Mouse (Mus musculus) liver, embryonic 11.5 days (tissue): ENCODE results near the gene Nudcd3. TPM values are rescaled to one million over a fixed set of nuclear protein-coding genes. Genes with fewer than 3 reads are reported as not detected.
"Not testable (repeated sequence)": the region's sequence is repeated elsewhere in the genome, so short reads cannot be mapped to it uniquely, and the experiment has no call there.

Source experiments
- ATAC-seq: fragments of 200-750 bp; cut with Nextera tagmentation; replicated peaks from 2 replicates; pipeline ENCODE4 v1.8.0; 2017; ENCODE audit warnings: moderate number of reproducible peaks, mild to moderate bottlenecking, moderate TSS enrichment, moderate library complexity; ENCODE audit not compliant: low FRiP score
- DNase-seq: peaks from one replicate; pipeline ENCODE4 v3.0.0-alpha.2; 2017; ENCODE audit warnings: low spot score
- H3K27ac ChIP-seq: fragments of 300-500 bp; sonication (generic); 2 replicates; pipeline ENCODE4 v1.5.1; 2014; ENCODE audit warnings: mild to moderate bottlenecking, low read depth, low read length, control low read depth
- H3K27me3 ChIP-seq: fragments of 300-500 bp; sonication (generic); replicated peaks from 2 replicates; pipeline ENCODE4 v1.6.1; 2014; ENCODE audit warnings: low read length, mixed read lengths; ENCODE audit not compliant: control insufficient read depth, insufficient read depth
- H3K36me3 ChIP-seq: fragments of 300-500 bp; sonication (generic); 2 replicates; pipeline ENCODE4 v1.6.1; 2014; ENCODE audit warnings: mild to moderate bottlenecking, low read length, moderate library complexity, mixed read lengths; ENCODE audit not compliant: control insufficient read depth, insufficient read depth
- H3K4me1 ChIP-seq: fragments of 300-500 bp; sonication (generic); replicated peaks from 2 replicates; pipeline ENCODE4 v1.6.1; 2014; ENCODE audit warnings: low read length, mixed read lengths; ENCODE audit not compliant: control insufficient read depth, insufficient read depth
- H3K4me2 ChIP-seq: fragments of 300-500 bp; sonication (generic); 2 replicates; pipeline ENCODE4 v1.6.1; 2014; ENCODE audit warnings: mild to moderate bottlenecking, control low read depth, moderate library complexity
- H3K4me3 ChIP-seq: fragments of 300-500 bp; sonication (generic); 2 replicates; pipeline ENCODE4 v1.5.1; 2014; ENCODE audit warnings: low read depth, low read length, control low read depth
- H3K9ac ChIP-seq: fragments of 300-500 bp; sonication (generic); 2 replicates; pipeline ENCODE4 v1.6.1; 2014; ENCODE audit warnings: low read depth, low read length, control low read depth
- H3K9me3 ChIP-seq: fragments of 300-500 bp; sonication (generic); 2 replicates; pipeline ENCODE4 v1.6.1; 2016; ENCODE audit warnings: low read length, inconsistent platforms, mixed read lengths; ENCODE audit not compliant: control insufficient read depth
- WGBS: fragments of 180-500 bp; shearing (Covaris S2); extraction: QIAGEN DNeasy Blood & Tissue Kit; methylation state at CpG from one replicate; pipeline ENCODE4 v1.1.7; 2014; 5-methylcytosine and 5-hydroxymethylcytosine counted together
- polyA plus RNA-seq: library from polyadenylated mRNA; unstranded; fragments of >200 nt; fragmentation: Nextera tagmentation; extraction: Ambion mirVana; gene quantifications from 2 replicates; pipeline ENCODE4 v1.2.1, GENCODE M21; 2014

Nudcd3 gene
- polyA plus RNA-seq, 1 experiment from 2014 or later = 31.9 TPM

GRCm38 (mm10) chr11:6107722-6108121 lies 92.5 kb downstream of the Nudcd3 start:
- H3K9me3 ChIP-seq = no peaks in the 10 kb centered on the region
- WGBS = 86% methylated on average over 3 of the region's 3 CpGs
- H3K4me1 ChIP-seq = no peaks in the 10 kb centered on the region
- ATAC-seq = no peak
- H3K36me3 ChIP-seq = peaks cover 9% of the 10 kb centered on the region
- H3K4me3 ChIP-seq = no peak overlapping the region
- no peak for DNase-seq
- no peak overlapping the region for H3K27ac ChIP-seq
- H3K27me3 ChIP-seq = no peaks in the 10 kb centered on the region
- H3K9ac ChIP-seq = no peak overlapping the region
- H3K4me2 ChIP-seq = no peak overlapping the region

- ATAC-seq (no peak), DNase-seq (no peak)
- Histone ChIP-seq H3K9ac (no peak overlapping the region), H3K4me3 (no peak overlapping the region), H3K4me2 (no peak overlapping the region), H3K4me1 (no peaks in the 10 kb centered on the region), H3K27ac (no peak overlapping the region), H3K9me3 (no peaks in the 10 kb centered on the region), H3K36me3 (peaks cover 6% of the 10 kb centered on the region; the same call in 1 of the 2 replicates), H3K27me3 (no peaks in the 10 kb centered on the region)
- WGBS = 81% methylated on average over 5 of the region's 5 CpGs
Measured at GRCm38 (mm10) chr11:6104734-6105133, 95.5 kb downstream of the Nudcd3 start.

GRCm38 (mm10) chr11:6096637-6097036 lies 103.6 kb downstream of the Nudcd3 start:
- not testable (repeated sequence) for ATAC-seq, H3K27me3 ChIP-seq, H3K27ac ChIP-seq, H3K36me3 ChIP-seq, H3K4me3 ChIP-seq, H3K9me3 ChIP-seq, H3K4me1 ChIP-seq, DNase-seq, H3K9ac ChIP-seq, H3K4me2 ChIP-seq
- WGBS = 81% methylated on average over 2 of the region's 3 CpGs

- no peak for DNase-seq
Measured at GRCm38 (mm10) chr11:6086991-6087390, 113.2 kb downstream of the Nudcd3 start.

GRCm38 (mm10) chr11:6078737-6079136 lies 121.5 kb downstream of the Nudcd3 start:
- Histone ChIP-seq H3K4me2 (no peak overlapping the region), H3K4me1 (no peaks in the 10 kb centered on the region), H3K9me3 (no peaks in the 10 kb centered on the region), H3K27ac (no peak overlapping the region), H3K4me3 (no peak overlapping the region), H3K9ac (no peak overlapping the region), H3K36me3 (no peaks in the 10 kb centered on the region), H3K27me3 (no peaks in the 10 kb centered on the region)
- ATAC-seq (no peak), DNase-seq (no peak)
- WGBS = 72% methylated on average over 2 of the region's 2 CpGs

More at GRCm38 (mm10) chr11:6086991-6087390, 113.2 kb downstream of the Nudcd3 start:
- Histone ChIP-seq H3K4me3 (no peak overlapping the region), H3K27me3 (no peaks in the 10 kb centered on the region), H3K36me3 (no peaks in the 10 kb centered on the region), H3K9me3 (no peaks in the 10 kb centered on the region), H3K9ac (no peak overlapping the region), H3K4me1 (no peaks in the 10 kb centered on the region), H3K4me2 (no peak overlapping the region), H3K27ac (no peak overlapping the region)
- WGBS = 68% methylated on average over 4 of the region's 4 CpGs
- no peak for ATAC-seq

GRCm38 (mm10) chr11:6075618-6076066 lies 124.6 kb downstream of the Nudcd3 start:
- Histone ChIP-seq H3K4me3 (no peak overlapping the region), H3K27me3 (no peaks in the 10 kb centered on the region), H3K9ac (no peak overlapping the region), H3K4me1 (no peaks in the 10 kb centered on the region), H3K27ac (no peak overlapping the region), H3K4me2 (no peak overlapping the region), H3K9me3 (no peaks in the 10 kb centered on the region), H3K36me3 (no peaks in the 10 kb centered on the region)
- no peak for DNase-seq
- whole genome bisulfite sequencing = 69% methylated on average over 8 of the region's 8 CpGs
- no peak for ATAC-seq

- whole genome bisulfite sequencing = 13% methylated on average over 18 of the region's 19 CpGs
- Histone ChIP-seq H3K4me3 (no peak overlapping the region; the same call in 1 of the 2 replicates), H3K9me3 (no peaks in the 10 kb centered on the region), H3K9ac (no peak overlapping the region), H3K4me1 (no peaks in the 10 kb centered on the region; the same call in 1 of the 2 replicates), H3K4me2 (0 out of 2 replicates have a peak overlapping the region, but pooled peaks have one; percentile 20), H3K36me3 (no peaks in the 10 kb centered on the region), H3K27me3 (peaks cover 64% of the 10 kb centered on the region), H3K27ac (no peak overlapping the region)
- ATAC-seq (no peak), DNase-seq (no peak)
Measured at GRCm38 (mm10) chr11:6068181-6068957, 131.8 kb downstream of the Nudcd3 start.

GRCm38 (mm10) chr11:6067160-6067559 lies 133.1 kb downstream of the Nudcd3 start:
- WGBS = 43% methylated on average over 9 of the region's 9 CpGs
- no peak for ATAC-seq

GRCm38 (mm10) chr11:6066176-6066575 lies 134.0 kb downstream of the Nudcd3 start, which contains the start of gene Camk2b:
Camk2b (minus strand) TSS chr11:6066362.
- peak within 1 kb of the TSS; percentile 47 for H3K4me3 ChIP-seq
- H3K4me1 ChIP-seq = no peaks in the 10 kb centered on the region; the same call in 1 of the 2 replicates
- no peaks in the 10 kb centered on the region for H3K9me3 ChIP-seq
- WGBS = 10% methylated on average over 6 of the region's 6 CpGs
- H3K4me2 ChIP-seq = peak within 1 kb of the TSS; percentile 76
- H3K27me3 ChIP-seq = peaks cover 69% of the 10 kb centered on the region
- H3K9ac ChIP-seq = no peak within 1 kb of the TSS
- H3K36me3 ChIP-seq = no peaks in the 10 kb centered on the region
- H3K27ac ChIP-seq = no peak within 1 kb of the TSS
- no peak for ATAC-seq
- no peak for DNase-seq

More at GRCm38 (mm10) chr11:6067160-6067559, 133.1 kb downstream of the Nudcd3 start:
- Histone ChIP-seq H3K27me3 (peaks cover 69% of the 10 kb centered on the region), H3K4me1 (no peaks in the 10 kb centered on the region; the same call in 1 of the 2 replicates), H3K36me3 (no peaks in the 10 kb centered on the region), H3K27ac (no peak overlapping the region), H3K9me3 (no peaks in the 10 kb centered on the region), H3K9ac (no peak overlapping the region), H3K4me2 (no peak overlapping the region), H3K4me3 (no peak overlapping the region)
- DNase-seq = no peak
